Mouse (Mus musculus): ENCODE measurements at regions not wholly inside any gene's neighbourhood (a gene's known extent, or its start where the extent isn't known, plus 50 kb on each side); places are given as distances from the start of the nearest gene placed in this dataset.

DNA sequence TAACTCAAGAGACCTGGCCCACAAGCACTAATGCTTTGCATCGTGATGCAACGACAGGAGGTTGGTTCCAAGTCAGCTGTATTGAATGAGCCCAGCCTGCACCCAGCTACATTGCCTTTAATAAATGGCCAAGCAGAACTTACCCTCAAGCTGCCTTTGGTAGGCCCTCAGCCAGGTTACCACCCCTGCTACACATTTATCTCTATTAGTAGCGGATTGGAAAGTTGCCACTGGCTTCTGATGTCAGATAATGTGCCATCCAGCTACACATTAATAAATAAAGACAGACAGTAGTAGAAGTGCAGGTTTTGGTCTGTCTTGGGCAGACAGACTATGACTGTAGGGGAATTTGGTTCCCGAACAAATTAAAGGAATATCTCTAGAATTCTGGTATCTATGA, 82.0 kb upstream of the 4930583I09Rik start:
- in situ Hi-C loops (cut with MseI, MboI): loop anchor here in 1 of 2 experiments (10.0 kb wide), 1 partner anchor 327 kb away; no protein-coding TSS in a partner anchor

- in situ Hi-C loops (cut with MseI, MboI): loop anchor here in 1 of 2 experiments (10.0 kb wide), 1 partner anchor 328 kb away; no protein-coding TSS in a partner anchor
Measured at GRCm38 (mm10) chr17:64916657-64917056, 80.8 kb upstream of the 4930583I09Rik start.

- in situ Hi-C loops (cut with MseI, MboI): loop anchor here in 1 of 2 experiments (10.0 kb wide), 1 partner anchor 329 kb away; no protein-coding TSS in a partner anchor
Measured at GRCm38 (mm10) chr17:64915708-64916107, 79.8 kb upstream of the 4930583I09Rik start.

DNA sequence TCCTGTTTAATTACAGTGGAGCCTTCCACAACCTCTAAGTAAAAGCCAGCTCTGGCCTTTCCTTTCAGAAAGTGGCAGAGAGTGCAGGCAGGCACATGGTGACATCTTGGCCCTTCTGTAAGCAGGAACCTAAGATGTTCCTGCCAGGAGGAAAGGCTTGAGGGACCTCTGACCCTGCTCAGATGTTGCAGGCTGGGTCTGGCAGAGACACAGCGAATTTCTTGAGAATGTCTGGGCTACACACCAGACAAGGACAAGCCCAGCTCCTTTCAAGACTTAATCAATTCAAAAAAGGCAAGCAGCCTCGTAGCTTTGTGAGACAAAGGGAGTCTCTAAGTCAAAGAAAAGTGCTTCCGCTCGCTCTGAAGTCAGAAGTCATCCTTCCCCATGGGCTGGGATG, 79.2 kb upstream of the 4930583I09Rik start:
- in situ Hi-C loops (cut with MseI, MboI): loop anchor here in 1 of 2 experiments (10.0 kb wide), 1 partner anchor 330 kb away; no protein-coding TSS in a partner anchor

GRCm38 (mm10) chr17:64914302-64914701, 78.4 kb upstream of the 4930583I09Rik start:
- in situ Hi-C loops (cut with MseI, MboI): loop anchor here in 1 of 2 experiments (10.0 kb wide), 1 partner anchor 330 kb away; no protein-coding TSS in a partner anchor

- in situ Hi-C loops (cut with MseI, MboI): no loop called here
Measured at GRCm38 (mm10) chr17:64908671-64909070, 72.8 kb upstream of the 4930583I09Rik start.

GRCm38 (mm10) chr17:64901721-64902623, 66.1 kb upstream of the 4930583I09Rik start:
- in situ Hi-C loops (cut with MseI, MboI): no loop called here

DNA sequence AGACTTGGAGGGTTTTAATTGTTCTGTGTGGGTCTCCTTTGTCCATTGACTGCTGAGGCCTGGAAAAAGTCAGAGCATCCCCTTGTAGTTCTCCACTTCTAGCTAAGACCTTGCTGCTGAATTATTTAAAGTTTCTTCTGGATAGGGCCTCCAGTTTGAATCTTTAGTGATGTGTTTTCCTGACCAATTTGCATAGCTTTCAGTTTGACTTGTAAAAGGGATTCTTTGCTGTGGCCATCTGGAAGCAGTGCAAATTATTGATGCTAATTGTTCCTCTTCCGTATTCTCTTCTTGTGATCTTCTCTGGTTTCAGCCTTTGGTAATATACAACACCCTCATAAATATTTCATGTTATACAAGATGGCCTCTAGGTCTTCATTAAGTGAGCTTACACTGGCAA, 61.6 kb upstream of the 4930583I09Rik start:
- in situ Hi-C loops (cut with MseI, MboI): no loop called here

DNA sequence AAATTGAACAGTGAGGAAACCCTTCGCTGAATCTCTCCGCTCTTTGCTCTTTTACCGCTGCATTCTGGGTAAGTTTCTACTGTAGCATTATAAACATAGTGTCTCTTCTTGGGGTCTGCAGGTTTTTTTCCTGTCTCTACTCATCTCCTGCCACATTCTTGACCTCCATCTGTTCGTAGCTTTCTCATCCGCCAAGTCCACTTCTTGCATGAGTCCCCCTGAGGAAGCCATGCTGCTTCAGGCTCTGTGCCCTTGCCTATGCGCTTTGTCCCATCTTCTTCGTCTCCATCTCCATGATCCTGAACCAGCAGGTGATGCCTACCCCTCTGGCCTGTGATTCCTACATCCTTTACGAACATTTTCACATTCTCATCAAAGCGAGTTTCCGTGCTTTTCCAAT, 60.0 kb upstream of the 4930583I09Rik start:
- in situ Hi-C loops (cut with MseI, MboI): no loop called here

DNA sequence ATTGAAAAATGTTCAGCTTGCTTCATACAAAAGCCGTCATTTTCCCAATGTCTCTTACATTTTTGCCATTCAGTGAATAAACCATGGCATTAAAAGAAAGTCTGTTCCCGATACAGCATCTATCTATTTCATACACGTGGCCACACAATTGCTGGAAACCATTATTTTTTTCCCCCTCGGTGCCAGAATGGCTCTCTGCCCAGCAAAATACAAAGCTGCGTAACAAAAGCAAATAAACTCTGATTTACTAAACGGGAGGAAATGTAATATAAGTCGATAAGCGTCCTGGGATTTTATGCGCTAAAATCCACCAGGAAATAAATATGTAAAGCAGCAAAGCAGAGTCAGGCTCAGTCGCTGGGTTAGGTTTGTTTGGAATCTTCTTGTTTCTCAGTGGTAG, 59.6 kb upstream of the 4930583I09Rik start:
- in situ Hi-C loops (cut with MseI, MboI): no loop called here

- in situ Hi-C loops (cut with MseI, MboI): no loop called here
Measured at GRCm38 (mm10) chr17:64893182-64893902, 57.5 kb upstream of the 4930583I09Rik start.

All from mouse trophoblast stem cell (cell line).